Mouse (Mus musculus): ENCODE data around the gene Otop2.

DNA sequence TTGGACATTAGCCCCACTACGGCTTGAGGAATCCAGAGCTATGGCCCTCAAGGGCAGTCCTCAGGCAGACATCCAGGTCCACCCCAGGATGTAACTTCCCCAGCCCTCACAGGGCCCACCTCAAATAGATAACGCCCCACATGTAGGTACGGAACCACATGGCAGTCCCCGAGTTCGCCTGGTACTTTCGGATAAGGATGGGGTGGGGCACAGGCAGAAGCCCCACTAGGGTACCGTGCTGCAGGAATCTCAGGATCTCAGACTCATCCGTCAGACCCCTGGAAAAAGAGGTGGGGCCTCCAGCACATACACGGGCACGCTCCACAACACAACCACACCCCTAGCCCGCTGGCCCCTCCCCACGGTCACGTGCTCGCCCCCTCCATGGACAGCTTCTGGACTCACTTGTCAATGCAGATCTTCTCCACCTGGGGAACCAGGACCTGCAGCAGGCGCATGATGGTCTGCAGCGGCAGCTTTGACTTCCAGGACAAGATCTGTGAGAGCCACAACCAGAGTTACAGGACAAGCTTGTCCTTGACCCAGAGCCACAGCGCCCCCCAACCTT is 41.8 kb downstream of the Otop2 start:
- no peak for TF ChIP-seq CTCF (IDR thresholded peaks at IDR 0.05; ENCODE audit: borderline replicate concordance, extremely low read depth, insufficient read depth, insufficient read length)
- no peak for TF ChIP-seq POLR2A (IDR thresholded peaks at IDR 0.05; ENCODE audit: borderline replicate concordance, extremely low read depth, insufficient read depth, insufficient read length, poor library complexity, severe bottlenecking)

All from brain, embryonic 14.5 days (tissue).